Mouse (Mus musculus): ENCODE results near the gene Fam120a.
A peak's percentile ranks its signal among the peaks of the same experiment; 100 is the strongest.

Fam120a gene

GRCm38 (mm10) chr13:48905458-48905857 is 62.4 kb downstream of the Fam120a start:
- no peak for DNase-seq

- DNase-seq: no peak
These were observed 72.4 kb downstream of the Fam120a start for GRCm38 (mm10) chr13:48895376-48895775.

DNA sequence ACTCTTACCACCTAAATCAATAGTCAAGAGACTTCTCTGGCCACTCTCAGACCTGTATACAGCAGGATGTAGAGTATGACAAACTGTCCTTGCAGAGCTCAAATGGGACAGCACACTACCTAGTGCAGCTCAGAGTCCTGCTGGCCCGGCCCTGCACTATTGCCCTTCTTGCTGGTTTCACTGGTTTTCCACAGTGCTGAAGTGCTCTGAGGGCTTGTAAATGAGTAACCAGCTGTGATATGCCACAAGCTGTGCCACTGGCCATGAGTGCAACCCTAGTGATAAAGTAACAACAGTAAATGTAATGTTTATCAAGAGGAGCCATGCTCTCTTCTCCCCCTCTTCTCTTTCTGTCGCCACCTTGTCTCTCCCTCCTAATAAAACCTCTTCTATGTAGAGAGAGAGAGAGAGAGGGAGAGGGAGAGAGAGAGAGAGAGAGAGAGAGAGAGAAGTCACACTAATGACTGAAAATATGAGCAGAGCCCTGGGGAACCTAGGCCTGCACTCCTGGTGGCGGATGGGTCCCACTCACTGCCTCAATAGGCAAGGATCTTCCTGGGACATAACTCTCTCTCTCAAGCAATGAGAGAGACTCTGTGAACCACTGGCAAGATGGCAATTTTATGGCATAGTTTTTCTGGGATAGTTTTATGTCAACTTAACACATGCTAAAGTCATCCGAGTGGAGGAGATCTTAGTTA is 77.4 kb downstream of the Fam120a start:
- DNase-seq: no peak

GRCm38 (mm10) chr13:48878534-48878933 is 89.3 kb downstream of the Fam120a start:
- peak; percentile 98 for DNase-seq

- no peak for DNase-seq
These were observed 90.0 kb downstream of the Fam120a start for GRCm38 (mm10) chr13:48877805-48878204.

- no peak for DNase-seq
These were observed 95.1 kb downstream of the Fam120a start for GRCm38 (mm10) chr13:48872726-48873125.

GRCm38 (mm10) chr13:48871887-48872606 is 95.8 kb downstream of the Fam120a start:
- no peak for DNase-seq

GRCm38 (mm10) chr13:48870771-48871731 is 96.8 kb downstream of the Fam120a start, which contains the start of gene Phf2:
Phf2 (minus strand) TSS chr13:48871119.
- DNase-seq: peak; percentile 55

- peak; percentile 40 for DNase-seq
These were observed 97.7 kb downstream of the Fam120a start for GRCm38 (mm10) chr13:48869950-48870770.

- no peak for DNase-seq
These were observed 98.2 kb downstream of the Fam120a start for GRCm38 (mm10) chr13:48869600-48869949.

- DNase-seq: no peak
These were observed 98.7 kb downstream of the Fam120a start for GRCm38 (mm10) chr13:48869088-48869487.

- DNase-seq: no peak
These were observed 103.0 kb downstream of the Fam120a start for GRCm38 (mm10) chr13:48864673-48865356.

DNA sequence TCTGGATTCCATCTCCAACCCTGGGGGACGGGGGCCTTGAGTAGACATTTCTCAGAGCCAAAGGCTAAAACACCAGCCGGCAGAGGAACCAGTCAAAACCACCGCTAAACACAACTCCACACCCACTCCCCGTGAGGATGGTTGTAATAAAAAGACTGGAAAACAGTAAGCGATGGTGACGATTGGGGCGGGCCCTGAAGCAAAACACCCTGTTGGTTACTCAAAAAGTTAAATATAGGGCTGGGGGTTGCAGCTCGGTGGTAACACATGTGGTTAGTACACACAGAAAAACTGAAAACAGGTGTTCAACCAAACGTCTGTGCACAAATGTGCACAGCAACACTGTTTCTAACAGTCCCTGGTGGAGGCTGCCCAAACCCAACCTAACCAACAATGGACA is 104.3 kb downstream of the Fam120a start:
- no peak for DNase-seq

DNA sequence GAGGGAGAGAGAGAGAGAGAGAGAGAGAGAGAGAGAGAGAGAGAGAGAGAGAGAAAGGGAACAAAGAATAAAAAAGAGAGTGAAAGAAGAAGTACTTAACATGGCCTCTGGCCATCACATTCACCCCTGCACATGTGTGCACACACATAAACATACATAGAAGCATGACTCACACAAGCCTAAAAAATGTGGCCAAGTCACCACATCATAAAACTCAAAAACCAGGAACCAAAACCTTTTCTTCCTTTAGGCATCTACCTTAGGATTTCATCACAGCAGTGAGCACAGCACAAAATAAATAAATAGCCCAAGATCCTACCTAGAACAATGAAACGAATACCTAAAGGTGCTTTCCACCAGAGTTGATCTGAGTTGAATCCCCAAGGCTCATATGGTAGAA is 105.9 kb downstream of the Fam120a start:
- DNase-seq: no peak

DNA sequence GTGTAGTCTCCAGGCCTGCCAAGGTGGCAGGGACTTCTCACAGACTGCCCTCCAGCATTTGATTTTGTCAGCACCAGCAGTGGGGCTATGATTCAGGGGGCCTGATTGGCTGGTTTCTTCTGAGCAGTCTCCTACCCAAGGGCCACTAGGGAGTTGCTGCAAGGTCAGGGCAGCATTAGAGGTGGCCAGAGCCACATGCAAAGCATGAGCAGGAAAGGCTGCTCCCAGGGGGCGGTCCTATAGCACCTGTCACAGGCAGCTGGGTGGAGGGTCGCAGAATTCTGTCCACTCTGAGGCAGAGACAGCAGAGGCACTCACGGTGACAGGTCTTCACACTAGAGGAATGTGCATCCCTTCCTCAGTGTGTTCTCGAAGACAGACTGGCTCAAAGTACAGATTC is 109.0 kb downstream of the Fam120a start:
- no peak for DNase-seq

DNA sequence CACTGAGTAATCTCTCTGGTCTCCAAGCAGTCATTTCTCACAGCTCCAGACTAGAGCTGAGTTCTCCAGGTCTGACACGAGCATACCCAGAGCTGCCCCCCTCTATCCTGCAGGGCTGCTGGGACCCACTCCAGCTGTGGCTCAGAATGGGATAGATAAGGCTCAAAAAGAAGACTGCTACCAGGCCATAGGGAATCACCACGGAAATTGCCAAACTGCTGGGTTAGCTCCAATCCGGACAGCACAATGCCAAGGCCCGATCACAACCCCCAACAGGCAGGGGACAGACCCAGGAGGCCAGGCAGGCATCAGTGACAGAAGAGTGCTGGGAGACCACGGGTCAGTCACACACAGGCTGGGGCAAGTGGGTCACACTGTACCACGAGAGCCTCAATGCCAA is 109.8 kb downstream of the Fam120a start:
- no peak for DNase-seq

DNA sequence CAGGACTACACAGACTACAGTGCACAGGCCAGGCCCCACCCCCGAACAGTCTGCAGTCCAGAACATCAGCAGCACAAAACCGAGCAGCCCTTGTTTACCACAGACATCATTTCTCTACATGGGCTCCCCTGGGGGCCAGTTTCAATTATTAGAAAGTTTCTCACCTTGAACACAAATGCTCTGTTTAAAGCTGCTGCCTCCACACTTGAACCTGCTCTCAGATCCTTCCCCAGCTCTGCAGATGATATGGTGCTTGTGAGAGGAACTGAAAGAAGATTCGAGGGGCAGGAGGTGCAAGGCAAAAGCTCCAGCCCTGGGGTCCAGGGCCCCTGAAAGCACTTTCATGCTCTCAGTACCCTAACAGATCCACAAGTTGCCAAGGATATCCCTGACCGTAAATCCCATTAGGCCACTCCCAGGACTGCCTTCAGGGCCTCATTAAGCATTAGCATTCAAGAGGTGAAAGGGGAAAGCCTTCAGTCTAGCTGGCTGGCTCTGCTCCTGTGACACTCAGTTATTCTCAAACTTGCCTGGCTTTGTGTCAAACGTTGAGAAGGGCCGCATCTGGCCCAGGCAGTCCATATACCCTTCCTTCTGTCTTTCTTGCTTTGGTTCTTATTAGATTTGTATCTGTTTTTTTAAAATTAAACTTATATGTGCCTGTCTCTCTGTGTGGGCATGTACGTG is 110.4 kb downstream of the Fam120a start:
- DNase-seq: no peak

DNA sequence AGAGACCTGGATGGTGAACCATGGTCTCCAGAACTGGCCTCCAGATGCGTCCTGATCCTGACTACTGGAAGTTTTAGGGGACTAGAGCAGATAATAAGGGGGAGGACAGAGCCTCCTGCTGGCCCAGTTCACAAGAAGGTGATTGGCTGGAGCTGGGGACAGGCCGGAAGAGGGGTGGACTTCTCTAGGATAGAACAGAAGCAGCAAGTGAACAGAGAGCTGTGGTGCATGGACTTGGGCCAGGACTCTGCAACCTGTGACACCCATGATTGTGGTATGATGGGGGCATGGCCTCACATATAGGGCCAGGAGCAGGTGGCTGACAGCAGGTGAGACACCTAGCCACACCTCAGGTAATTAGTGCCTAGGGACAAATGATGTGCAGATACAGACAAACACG is 113.9 kb downstream of the Fam120a start:
- DNase-seq: no peak

DNA sequence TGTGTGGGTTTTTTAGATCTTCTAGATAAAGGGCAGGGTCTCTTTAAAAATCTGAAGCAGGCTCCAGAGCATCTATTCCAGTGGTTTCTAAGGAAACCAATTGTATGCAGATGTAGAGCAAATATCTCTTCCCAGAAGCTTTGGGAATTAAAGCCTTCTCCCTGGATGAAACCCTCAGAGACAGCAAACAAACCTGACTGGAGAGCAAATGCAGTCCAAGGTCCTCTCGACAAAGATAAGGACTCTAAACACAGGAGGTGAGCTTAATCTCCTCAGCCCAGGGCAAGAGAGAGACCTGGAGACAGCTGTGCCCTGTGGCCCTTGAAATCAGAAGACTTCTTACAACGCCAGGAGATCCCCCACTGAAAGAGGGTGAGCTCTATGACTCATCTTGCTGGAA is 114.3 kb downstream of the Fam120a start:
- DNase-seq: no peak

GRCm38 (mm10) chr13:48852859-48853258 is 115.0 kb downstream of the Fam120a start:
- no peak for DNase-seq

DNA sequence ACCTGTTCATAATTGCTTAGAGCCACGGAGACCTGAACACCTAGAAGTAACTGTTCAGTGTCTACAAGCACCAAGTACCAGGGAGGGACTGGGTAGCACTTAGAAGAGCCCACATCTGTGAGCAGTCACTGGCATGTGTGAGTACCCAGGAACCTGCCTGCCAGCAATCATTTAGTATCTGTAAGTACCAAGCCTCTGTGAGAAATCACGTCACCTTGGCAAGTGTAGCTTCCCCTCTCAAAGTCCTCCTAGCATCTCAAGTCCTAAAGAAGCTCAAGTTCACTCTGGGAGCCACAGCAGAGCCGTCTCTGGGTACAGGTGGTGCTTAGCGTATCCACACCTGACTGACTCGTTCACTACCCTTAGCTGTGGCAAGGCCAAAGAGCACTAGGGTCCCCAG is 116.1 kb downstream of the Fam120a start:
- no peak for DNase-seq

Measured in right cerebral cortex, postnatal 25 days (tissue).